In the genomic region with DNA sequence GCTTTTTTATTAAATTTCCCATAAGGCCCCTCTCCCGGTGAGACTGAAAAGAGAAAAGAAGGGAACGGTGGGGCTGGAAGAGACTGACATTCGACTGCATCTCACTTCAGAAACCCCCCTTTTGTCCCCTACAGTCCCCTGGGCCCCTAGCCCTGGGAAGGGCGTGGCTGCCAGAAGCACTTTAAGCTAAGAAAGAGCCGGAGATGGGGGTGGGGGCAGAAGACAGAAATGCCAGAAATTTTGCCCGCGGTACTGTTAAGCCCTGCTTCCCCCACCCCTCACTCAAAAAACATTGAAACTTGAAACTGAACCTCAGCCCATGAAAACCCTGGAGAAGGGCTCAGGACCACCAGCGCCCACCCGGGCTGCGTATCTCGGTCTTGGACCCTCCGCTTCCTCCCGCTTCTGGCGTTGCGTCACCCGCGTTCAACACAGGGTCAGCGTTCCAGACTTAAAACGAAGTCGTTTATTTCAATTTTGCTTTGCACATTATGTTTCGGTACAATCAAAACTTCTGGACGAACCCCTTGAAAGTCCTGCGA, we compare ENCODE assay signal across 8 mouse cellular contexts. TPM values are rescaled to one million over a fixed set of nuclear protein-coding genes. Genes with fewer than 3 reads are reported as not detected.
A peak's percentile ranks its signal among the peaks of the same experiment; 100 is the strongest.
DNase-seq lines count a peak whose midpoint lies in the region; ATAC-seq and TF ChIP-seq lines count a peak whose summit lies in the region.
"Had no signal": no experiment of that assay in that cellular context is flagged by ENCODE, and none has a peak within 500 bp of the region (broad histone marks: within the 10 kb centered on the region; RNA-seq: fewer than 3 reads in every experiment).

No protein-coding gene starts in this region.

- ATAC-seq in kidney, embryonic 15.5 days (replicated peaks; ENCODE audit: low FRiP score), result no peak
- no peak for ATAC-seq in kidney, embryonic 16.5 days (ENCODE audit: low FRiP score, low TSS enrichment)
- no peak for ATAC-seq in forebrain, embryonic 11.5 days (replicated peaks; ENCODE audit: low FRiP score)
- no peak for ATAC-seq in intestine, embryonic 15.5 days
- no peak for ATAC-seq in neural tube, embryonic 12.5 days (ENCODE audit: low FRiP score, low read depth)
- no peak for ATAC-seq in liver, postnatal 0 days

- no peaks in the 10 kb centered on the region for H3K9me3 ChIP-seq in kidney, embryonic 15.5 days (replicated peaks)
- H3K9me3 ChIP-seq in kidney, embryonic 16.5 days (ENCODE audit: low read length), result no peaks in the 10 kb centered on the region
- no peaks in the 10 kb centered on the region for H3K9me3 ChIP-seq in forebrain, embryonic 11.5 days (ENCODE audit: control insufficient read depth, low read length)
- no peaks in the 10 kb centered on the region for H3K9me3 ChIP-seq in intestine, embryonic 15.5 days
- H3K9me3 ChIP-seq in neural tube, embryonic 12.5 days, result no peaks in the 10 kb centered on the region
- no peaks in the 10 kb centered on the region for H3K9me3 ChIP-seq in liver, postnatal 0 days (ENCODE audit: low read length)
- H3K9me3 ChIP-seq: liver, embryonic 13.5 days had no signal

- peak overlapping the region; percentile 30 for H3K4me2 ChIP-seq in kidney, embryonic 15.5 days
- no peak overlapping the region for H3K4me2 ChIP-seq in kidney, embryonic 16.5 days (replicated peaks; ENCODE audit: low read depth, low read length)
- peak overlapping the region; percentile 44 for H3K4me2 ChIP-seq in forebrain, embryonic 11.5 days (ENCODE audit: low read depth, low read length, severe bottlenecking)
- H3K4me2 ChIP-seq in intestine, embryonic 15.5 days (replicated peaks), result peak overlapping the region; percentile 9; the same call in 1 of the 2 replicates
- peak overlapping the region; percentile 95 for H3K4me2 ChIP-seq in neural tube, embryonic 12.5 days (replicated peaks)
- H3K4me2 ChIP-seq in liver, postnatal 0 days (ENCODE audit: low read depth, low read length), result no peak overlapping the region
- H3K4me2 ChIP-seq: liver, embryonic 13.5 days had no signal

- no peak for TF ChIP-seq CTCF in liver, postnatal 0 days (IDR thresholded peaks at IDR 0.05; ENCODE audit: low read depth)

- no peaks in the 10 kb centered on the region for H3K36me3 ChIP-seq in kidney, embryonic 15.5 days
- no peaks in the 10 kb centered on the region for H3K36me3 ChIP-seq in kidney, embryonic 16.5 days (ENCODE audit: insufficient read depth, low read length)
- no peaks in the 10 kb centered on the region for H3K36me3 ChIP-seq in forebrain, embryonic 11.5 days (ENCODE audit: control insufficient read depth, insufficient read depth, low read length)
- no peaks in the 10 kb centered on the region for H3K36me3 ChIP-seq in intestine, embryonic 15.5 days
- H3K36me3 ChIP-seq in neural tube, embryonic 12.5 days, result no peaks in the 10 kb centered on the region
- no peaks in the 10 kb centered on the region for H3K36me3 ChIP-seq in liver, postnatal 0 days (replicated peaks; ENCODE audit: insufficient read depth, low read length)
- H3K36me3 ChIP-seq: liver, embryonic 13.5 days had no signal

- DNase-seq in forebrain, embryonic 11.5 days (ENCODE audit: low spot score), result no peak
- no peak for DNase-seq in liver, postnatal 0 days
- no peak for DNase-seq in layer of hippocampus, adult 9-11 months
- DNase-seq: liver, embryonic 13.5 days had no signal

- H3K4me1 ChIP-seq in kidney, embryonic 15.5 days, result peaks cover 48% of the 10 kb centered on the region
- H3K4me1 ChIP-seq in kidney, embryonic 16.5 days (ENCODE audit: insufficient read depth, low read length), result peaks cover 23% of the 10 kb centered on the region
- H3K4me1 ChIP-seq in forebrain, embryonic 11.5 days (replicated peaks; ENCODE audit: control insufficient read depth, insufficient read depth, low read length), result peaks cover 15% of the 10 kb centered on the region; the same call in 1 of the 2 replicates
- H3K4me1 ChIP-seq in intestine, embryonic 15.5 days (replicated peaks), result peaks cover 38% of the 10 kb centered on the region
- H3K4me1 ChIP-seq in neural tube, embryonic 12.5 days, result peaks cover 41% of the 10 kb centered on the region
- H3K4me1 ChIP-seq in liver, postnatal 0 days (ENCODE audit: insufficient read depth), result peaks cover 13% of the 10 kb centered on the region

- H3K27me3 ChIP-seq in kidney, embryonic 15.5 days, result peaks cover 96% of the 10 kb centered on the region
- peaks cover 87% of the 10 kb centered on the region for H3K27me3 ChIP-seq in kidney, embryonic 16.5 days (ENCODE audit: insufficient read depth, low read length)
- H3K27me3 ChIP-seq in forebrain, embryonic 11.5 days (ENCODE audit: control insufficient read depth, insufficient read depth, low read length), result peaks cover 45% of the 10 kb centered on the region
- peaks cover 73% of the 10 kb centered on the region for H3K27me3 ChIP-seq in intestine, embryonic 15.5 days (replicated peaks)
- peaks cover 79% of the 10 kb centered on the region for H3K27me3 ChIP-seq in neural tube, embryonic 12.5 days (replicated peaks)
- H3K27me3 ChIP-seq in liver, postnatal 0 days (ENCODE audit: insufficient read depth, low read length), result peaks cover 75% of the 10 kb centered on the region

- TF ChIP-seq EP300 in liver, postnatal 0 days (IDR thresholded peaks at IDR 0.05; ENCODE audit: low read depth), result no peak

- 2% methylated on average over 23 of the region's 23 CpGs for WGBS in kidney, embryonic 15.5 days
- WGBS in kidney, embryonic 16.5 days, result 3% methylated on average over 23 of the region's 23 CpGs
- WGBS in forebrain, embryonic 11.5 days, result under 1% methylated on average over 23 of the region's 23 CpGs
- 1% methylated on average over 23 of the region's 23 CpGs for WGBS in intestine, embryonic 15.5 days
- under 1% methylated on average over 23 of the region's 23 CpGs for WGBS in neural tube, embryonic 12.5 days
- 2% methylated on average over 23 of the region's 23 CpGs for WGBS in liver, postnatal 0 days (ENCODE audit: insufficient replicate concordance)

- H3K4me3 ChIP-seq in kidney, embryonic 15.5 days (replicated peaks), result peak overlapping the region; percentile 11; the same call in 1 of the 2 replicates
- H3K4me3 ChIP-seq in kidney, embryonic 16.5 days (ENCODE audit: low read length), result no peak overlapping the region; the same call in 1 of the 2 replicates
- peak overlapping the region; percentile 25 for H3K4me3 ChIP-seq in forebrain, embryonic 11.5 days (ENCODE audit: low read depth, low read length)
- H3K4me3 ChIP-seq in intestine, embryonic 15.5 days (replicated peaks), result no peak overlapping the region
- peak overlapping the region; percentile 22 for H3K4me3 ChIP-seq in neural tube, embryonic 12.5 days
- H3K4me3 ChIP-seq in liver, postnatal 0 days (ENCODE audit: low read depth, low read length), result no peak overlapping the region
- H3K4me3 ChIP-seq: liver, embryonic 13.5 days had no signal

- H3K9ac ChIP-seq in kidney, embryonic 15.5 days, result no peak overlapping the region
- H3K9ac ChIP-seq in kidney, embryonic 16.5 days (replicated peaks; ENCODE audit: low read length), result no peak overlapping the region
- H3K9ac ChIP-seq in forebrain, embryonic 11.5 days (ENCODE audit: low read length), result no peak overlapping the region
- H3K9ac ChIP-seq in intestine, embryonic 15.5 days, result no peak overlapping the region
- H3K9ac ChIP-seq in neural tube, embryonic 12.5 days, result no peak overlapping the region
- no peak overlapping the region for H3K9ac ChIP-seq in liver, postnatal 0 days (replicated peaks)
- H3K9ac ChIP-seq: liver, embryonic 13.5 days had no signal

- no peak overlapping the region for H3K27ac ChIP-seq in kidney, embryonic 15.5 days
- no peak overlapping the region for H3K27ac ChIP-seq in kidney, embryonic 16.5 days (ENCODE audit: low read length)
- no peak overlapping the region for H3K27ac ChIP-seq in forebrain, embryonic 11.5 days (ENCODE audit: low read depth, low read length)
- H3K27ac ChIP-seq in intestine, embryonic 15.5 days, result no peak overlapping the region
- no peak overlapping the region for H3K27ac ChIP-seq in neural tube, embryonic 12.5 days
- no peak overlapping the region for H3K27ac ChIP-seq in liver, postnatal 0 days (ENCODE audit: low read depth)
- H3K27ac ChIP-seq: liver, embryonic 13.5 days had no signal

RNA-seq across cellular contexts. Expression of a gene that starts 3.9 kb away (rescaled TPM):
- not detected in 2 replicates for polyA plus RNA-seq in kidney, embryonic 15.5 days (2015; fragmentation: Nextera tagmentation; extraction: Ambion mirVana)
- polyA plus RNA-seq in kidney, embryonic 16.5 days (2015; fragmentation: Nextera tagmentation; extraction: Ambion mirVana), result 0.06 TPM in 1 of 2 replicates, not detected in the other
- 9.9 and 10.8 TPM in 2 replicates for polyA plus RNA-seq in forebrain, embryonic 11.5 days (2014; fragmentation: Nextera tagmentation; extraction: Ambion mirVana)
- 0.09 and 0.23 TPM in 2 replicates for polyA plus RNA-seq in intestine, embryonic 15.5 days (2015; fragmentation: Nextera tagmentation; extraction: Ambion mirVana)
- 14.1 and 14.7 TPM in 2 replicates for polyA plus RNA-seq in neural tube, embryonic 12.5 days (2016; fragmentation: Nextera tagmentation; extraction: Ambion mirVana)
- not detected in 2 replicates for polyA plus RNA-seq in liver, postnatal 0 days (2015; fragmentation: Nextera tagmentation; extraction: Ambion mirVana)

Comparison
In these comparisons a context has a peak if more than half of its experiments do, and no peak if none do; other contexts are left out.
1. H3K4me2 ChIP-seq: peak in kidney, embryonic 15.5 days (single experiment), forebrain, embryonic 11.5 days (single experiment), intestine, embryonic 15.5 days (single experiment) and neural tube, embryonic 12.5 days (single experiment); none in kidney, embryonic 16.5 days (single experiment) and liver, postnatal 0 days (single experiment).
2. H3K4me3 ChIP-seq: peak in kidney, embryonic 15.5 days (single experiment), forebrain, embryonic 11.5 days (single experiment) and neural tube, embryonic 12.5 days (single experiment); none in kidney, embryonic 16.5 days (single experiment), intestine, embryonic 15.5 days (single experiment) and liver, postnatal 0 days (single experiment).